Mouse (Mus musculus) thymus, adult 2 months (tissue): ENCODE data around the gene Apba2.

Source experiments
- CTCF ChIP-seq: fragments of 200-500 bp; IDR thresholded peaks from 2 replicates; pipeline ENCODE4 v1.5.1; 2012; ENCODE audit warnings: mild to moderate bottlenecking, control low read depth, low read length, moderate library complexity, borderline replicate concordance; ENCODE audit not compliant: control insufficient read depth, poor library complexity, insufficient read depth; ENCODE audit errors: extremely low read depth
- POLR2A ChIP-seq: fragments of 200-500 bp; IDR thresholded peaks from 2 replicates; pipeline ENCODE4 v1.6.1; 2012; ENCODE audit warnings: mild to moderate bottlenecking, low read length, control low read depth, moderate library complexity; ENCODE audit not compliant: control insufficient read depth, poor library complexity, insufficient read depth; ENCODE audit errors: extremely low read depth

- TF ChIP-seq POLR2A (no peak), CTCF (no peak)
These were observed 275.4 kb downstream of the Apba2 start for GRCm38 (mm10) chr7:64776708-64777489.
